Mouse (Mus musculus) embryonic fibroblast, embryonic 13.5 days (primary cell): ENCODE results near the gene Sptbn1.

Experiments used
- CTCF ChIP-seq: IDR thresholded peaks from 2 replicates; pipeline ENCODE4 v1.5.1; 2011; ENCODE audit warnings: mild to moderate bottlenecking, control low read depth, low read length, moderate library complexity, borderline replicate concordance; ENCODE audit not compliant: insufficient read depth
- POLR2A ChIP-seq: IDR thresholded peaks from 2 replicates; pipeline ENCODE4 v1.6.1; 2011; ENCODE audit warnings: low read depth, mild to moderate bottlenecking, control low read depth, low read length, moderate library complexity

DNA sequence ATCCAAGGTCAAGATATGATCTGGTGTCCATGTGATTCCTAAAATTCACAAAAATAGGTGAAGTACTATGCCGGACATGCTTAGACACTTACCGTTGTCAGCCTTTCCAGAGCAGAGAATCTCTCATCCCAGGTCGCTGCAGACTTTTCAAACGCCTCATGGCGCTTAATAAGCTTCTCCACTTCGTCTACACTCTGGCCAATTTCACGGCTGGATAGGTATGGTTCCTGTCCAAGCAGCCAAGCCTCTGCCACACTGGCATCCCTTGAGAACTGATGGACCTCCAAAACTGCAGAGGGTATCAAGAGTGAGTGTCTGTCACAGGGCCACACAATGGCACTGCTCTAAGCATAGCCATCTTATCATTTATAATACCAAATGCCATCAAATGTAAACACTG is 157.3 kb downstream of the Sptbn1 start:
- TF ChIP-seq POLR2A (no peak), CTCF (no peak)
